Mouse (Mus musculus) frontal cortex, postnatal 10 days (tissue): Measurements from ENCODE around the gene Tm4sf20.

Source experiments
- DNase-seq, 2 experiments: peaks; one replicate each; pipeline ENCODE4 v3.0.0; 2022; ENCODE audit warnings: low spot score in 2 of 2, mixed read lengths in 1 of 2

Tm4sf20 gene

GRCm38 (mm10) chr1:82775293-82775692 is 7.0 kb upstream of the Tm4sf20 start:
- DNase-seq, result no peak

- no peak for DNase-seq
Measured at GRCm38 (mm10) chr1:82773208-82773607, 4.9 kb upstream of the Tm4sf20 start.

- DNase-seq, result no peak
Measured at GRCm38 (mm10) chr1:82772428-82772827, 4.2 kb upstream of the Tm4sf20 start.

- no peak for DNase-seq
Measured at GRCm38 (mm10) chr1:82771022-82771586, 2.8 kb upstream of the Tm4sf20 start, which contains the start of gene Gm47791. Gm47791 (minus strand) TSS chr1:82771243.

- no peak for DNase-seq
Measured at GRCm38 (mm10) chr1:82766641-82767040, 1.6 kb downstream of the Tm4sf20 start.

GRCm38 (mm10) chr1:82766227-82766626 is 2.0 kb downstream of the Tm4sf20 start:
- no peak for DNase-seq

GRCm38 (mm10) chr1:82762274-82762673 is 6.0 kb downstream of the Tm4sf20 start:
- DNase-seq, result no peak

- DNase-seq, result no peak
Measured at GRCm38 (mm10) chr1:82761454-82762169, 6.6 kb downstream of the Tm4sf20 start.

GRCm38 (mm10) chr1:82759520-82759919 is 8.7 kb downstream of the Tm4sf20 start:
- DNase-seq, result no peak

- DNase-seq, result no peak
Measured at GRCm38 (mm10) chr1:82747714-82748452, 20.4 kb downstream of the Tm4sf20 start.

- no peak for DNase-seq
Measured at GRCm38 (mm10) chr1:82746408-82746807, 21.9 kb downstream of the Tm4sf20 start.

GRCm38 (mm10) chr1:82743962-82744361 is 24.3 kb downstream of the Tm4sf20 start:
- DNase-seq, result no peak

GRCm38 (mm10) chr1:82741539-82741938 is 26.7 kb downstream of the Tm4sf20 start:
- DNase-seq, result no peak

- DNase-seq, result no peak
Measured at GRCm38 (mm10) chr1:82738066-82738465, 30.2 kb downstream of the Tm4sf20 start.

- DNase-seq, result no peak
Measured at GRCm38 (mm10) chr1:82733357-82733756, 34.9 kb downstream of the Tm4sf20 start.

GRCm38 (mm10) chr1:82726482-82726881 is 41.8 kb downstream of the Tm4sf20 start:
- no peak for DNase-seq

- DNase-seq, result no peak
Measured at GRCm38 (mm10) chr1:82725875-82726185, 42.4 kb downstream of the Tm4sf20 start.

GRCm38 (mm10) chr1:82725026-82725874 is 43.0 kb downstream of the Tm4sf20 start:
- DNase-seq, result peak in 1 of 2 experiments; percentile 12

GRCm38 (mm10) chr1:82724339-82725025 is 43.8 kb downstream of the Tm4sf20 start, which contains the start of gene Mff:
Mff (plus strand) TSS chr1:82724890.
- peak; percentile 84 to 91 for DNase-seq

GRCm38 (mm10) chr1:82717816-82718512 is 50.3 kb downstream of the Tm4sf20 start:
- no peak for DNase-seq
